Mouse (Mus musculus): Measurements from ENCODE around the gene Tkfc. TPM values are rescaled to one million over a fixed set of nuclear protein-coding genes. Genes with fewer than 3 reads are reported as not detected.
A peak's percentile ranks its signal among the peaks of the same experiment; 100 is the strongest.

Tkfc gene
- polyA plus RNA-seq, 1 experiment = 0.31 TPM

GRCm38 (mm10) chr19:10557430-10557829 lies 48.0 kb downstream of the Tkfc start:
- TF ChIP-seq TAL1 (IDR thresholded peaks at IDR 0.05; ENCODE audit: low read length) (no peak), GATA1 (IDR thresholded peaks at IDR 0.05; ENCODE audit: low read length) (no peak)
- Histone ChIP-seq H3K27me3 (ENCODE audit: control insufficient read depth) (no peaks in the 10 kb centered on the region), H3K9me3 (ENCODE audit: control insufficient read depth, low read length) (no peaks in the 10 kb centered on the region), H3K36me3 (ENCODE audit: control insufficient read depth) (peaks cover 2% of the 10 kb centered on the region; the same call in 1 of the 2 replicates), H3K4me3 (replicated peaks) (no peak overlapping the region), H3K4me1 (ENCODE audit: control insufficient read depth) (peaks cover 26% of the 10 kb centered on the region)

GRCm38 (mm10) chr19:10557001-10557400 lies 48.5 kb downstream of the Tkfc start:
- Histone ChIP-seq H3K27me3 (ENCODE audit: control insufficient read depth) (no peaks in the 10 kb centered on the region), H3K4me3 (replicated peaks) (no peak overlapping the region), H3K4me1 (ENCODE audit: control insufficient read depth) (peaks cover 26% of the 10 kb centered on the region), H3K9me3 (ENCODE audit: control insufficient read depth, low read length) (no peaks in the 10 kb centered on the region), H3K36me3 (ENCODE audit: control insufficient read depth) (peaks cover 2% of the 10 kb centered on the region; the same call in 1 of the 2 replicates)
- TF ChIP-seq TAL1 (IDR thresholded peaks at IDR 0.05; ENCODE audit: low read length) (no peak), GATA1 (IDR thresholded peaks at IDR 0.05; ENCODE audit: low read length) (no peak)

GRCm38 (mm10) chr19:10555624-10556510 lies 49.6 kb downstream of the Tkfc start, which contains the start of gene Tmem216:
Gene Tmem216, minus strand, starts transcription at chr19:10556238.
- no peak for TF ChIP-seq GATA1 (IDR thresholded peaks at IDR 0.05; ENCODE audit: low read length)
- no peak for TF ChIP-seq TAL1 (IDR thresholded peaks at IDR 0.05; ENCODE audit: low read length)
- peak within 1 kb of the TSS; percentile 80 for H3K4me3 ChIP-seq (replicated peaks)
- no peaks in the 10 kb centered on the region for H3K9me3 ChIP-seq (ENCODE audit: control insufficient read depth, low read length)
- H3K36me3 ChIP-seq (ENCODE audit: control insufficient read depth) = peaks cover 11% of the 10 kb centered on the region
- no peaks in the 10 kb centered on the region for H3K27me3 ChIP-seq (ENCODE audit: control insufficient read depth)
- peaks cover 26% of the 10 kb centered on the region for H3K4me1 ChIP-seq (ENCODE audit: control insufficient read depth)

GRCm38 (mm10) chr19:10539454-10539853 lies 66.0 kb downstream of the Tkfc start:
- Histone ChIP-seq H3K4me3 (replicated peaks) (no peak overlapping the region), H3K36me3 (ENCODE audit: control insufficient read depth) (peaks cover 100% of the 10 kb centered on the region), H3K4me1 (ENCODE audit: control insufficient read depth) (peaks cover 16% of the 10 kb centered on the region), H3K27me3 (ENCODE audit: control insufficient read depth) (no peaks in the 10 kb centered on the region), H3K9me3 (ENCODE audit: control insufficient read depth, low read length) (no peaks in the 10 kb centered on the region)
- TF ChIP-seq GATA1 (IDR thresholded peaks at IDR 0.05; ENCODE audit: low read length) (no peak), TAL1 (IDR thresholded peaks at IDR 0.05; ENCODE audit: low read length) (no peak)

Other genes with a start within 250 kb of the Tkfc start
- not detected in 2 replicates for gene Syt7, start 216.6 kb downstream of the Tkfc start, polyA plus RNA-seq (2012)
- gene Lrrc10b, start 148.2 kb downstream of the Tkfc start, polyA plus RNA-seq (2012) = not detected in 2 replicates
- 0.16 and 0.30 TPM in 2 replicates for gene Ppp1r32, start 122.7 kb downstream of the Tkfc start, polyA plus RNA-seq (2012)
- 1.5 and 2.5 TPM in 2 replicates for gene Cpsf7, start 80.4 kb downstream of the Tkfc start, polyA plus RNA-seq (2012)
- gene Sdhaf2, start 79.5 kb downstream of the Tkfc start, polyA plus RNA-seq (2012) = 0.36 and 0.44 TPM in 2 replicates
- 0.13 and 0.14 TPM in 2 replicates for gene Tmem216, start 49.4 kb downstream of the Tkfc start, polyA plus RNA-seq (2012)
- gene Cyb561a3, start 28.5 kb downstream of the Tkfc start, polyA plus RNA-seq (2012) = 0.30 and 0.42 TPM in 2 replicates
- 0.22 and 0.41 TPM in 2 replicates for gene Tmem138, start 28.3 kb downstream of the Tkfc start, polyA plus RNA-seq (2012)
- gene Ddb1, start 327 bp downstream of the Tkfc start, polyA plus RNA-seq (2012) = 2.3 and 2.8 TPM in 2 replicates
- gene Vwce, start 28.6 kb upstream of the Tkfc start, polyA plus RNA-seq (2012) = 0.11 and 0.12 TPM in 2 replicates
- not detected in 2 replicates for gene Pga5, start 72.4 kb upstream of the Tkfc start, polyA plus RNA-seq (2012)
- 2.4 and 3.2 TPM in 2 replicates for gene Vps37c, start 83.1 kb upstream of the Tkfc start, polyA plus RNA-seq (2012)
- not detected in 2 replicates for gene Cd5, start 133.3 kb upstream of the Tkfc start, polyA plus RNA-seq (2012)
- gene Cd6, start 224.4 kb upstream of the Tkfc start, polyA plus RNA-seq (2012) = not detected in 2 replicates
- 0.30 and 0.67 TPM in 2 replicates for gene Slc15a3, start 234.1 kb upstream of the Tkfc start, polyA plus RNA-seq (2012)